Mouse (Mus musculus) liver, embryonic 12.5 days (tissue): ENCODE data around the gene Ddx20. TPM values are rescaled to one million over a fixed set of nuclear protein-coding genes. Genes with fewer than 3 reads are reported as not detected.

Experiments
- ATAC-seq: fragments of 200-750 bp; cut with Nextera tagmentation; 2 replicates; pipeline ENCODE4 v1.8.0; 2017; ENCODE audit warnings: moderate number of reproducible peaks, mild to moderate bottlenecking, moderate library complexity
- H3K27ac ChIP-seq: fragments of 300-500 bp; sonication (generic); 2 replicates; pipeline ENCODE4 v1.5.1; 2016; ENCODE audit warnings: mild to moderate bottlenecking
- H3K27me3 ChIP-seq: fragments of 300-500 bp; sonication (generic); replicated peaks from 2 replicates; pipeline ENCODE4 v1.6.1; 2016; ENCODE audit warnings: mild to moderate bottlenecking, moderate library complexity
- H3K36me3 ChIP-seq: fragments of 300-500 bp; sonication (generic); 2 replicates; pipeline ENCODE4 v1.6.1; 2016; ENCODE audit warnings: mild to moderate bottlenecking, moderate library complexity
- H3K4me1 ChIP-seq: fragments of 300-500 bp; sonication (generic); 2 replicates; pipeline ENCODE4 v1.6.1; 2016
- H3K4me2 ChIP-seq: fragments of 300-500 bp; sonication (generic); 2 replicates; pipeline ENCODE4 v1.6.1; 2016; ENCODE audit warnings: mild to moderate bottlenecking, moderate library complexity
- H3K4me3 ChIP-seq: fragments of 300-500 bp; sonication (generic); 2 replicates; pipeline ENCODE4 v1.5.1; 2016; ENCODE audit warnings: mild to moderate bottlenecking, moderate library complexity
- H3K9ac ChIP-seq: fragments of 300-500 bp; sonication (generic); 2 replicates; pipeline ENCODE4 v1.6.1; 2016; ENCODE audit warnings: mild to moderate bottlenecking, moderate library complexity
- H3K9me3 ChIP-seq: fragments of 300-500 bp; sonication (generic); replicated peaks from 2 replicates; pipeline ENCODE4 v1.6.1; 2016; ENCODE audit warnings: mild to moderate bottlenecking, moderate library complexity
- WGBS: fragments of 180-500 bp; shearing (Covaris S2); methylation state at CpG from one replicate; pipeline ENCODE4 v1.1.7; 2016; ENCODE audit not compliant: insufficient replicate concordance; 5-methylcytosine and 5-hydroxymethylcytosine counted together
- polyA plus RNA-seq: library from polyadenylated mRNA; unstranded; fragments of >200 nt; fragmentation: Nextera tagmentation; extraction: Ambion mirVana; gene quantifications from 2 replicates; pipeline ENCODE4 v1.2.1, GENCODE M21; 2016

Ddx20 gene
- polyA plus RNA-seq, 1 experiment from 2014 or later = 34.4 TPM

DNA sequence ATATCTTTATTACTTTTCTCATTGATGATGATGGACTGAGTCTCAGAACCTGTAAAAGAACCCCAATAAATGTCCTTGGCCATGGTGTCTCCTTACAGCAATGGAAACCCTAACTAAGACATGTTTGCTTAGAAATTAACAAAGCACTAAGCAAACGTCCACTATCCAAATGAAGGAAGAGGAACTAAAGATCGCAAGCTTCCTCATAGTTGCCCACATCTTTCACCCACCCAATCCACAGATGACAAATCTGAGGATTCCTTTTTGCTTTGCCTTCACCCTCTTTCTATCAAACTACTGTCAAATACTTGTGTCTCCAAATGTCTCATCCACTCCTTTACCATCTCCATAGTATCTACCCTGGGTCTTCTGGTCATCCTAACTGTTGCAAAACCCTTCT, 1.2 kb upstream of the Ddx20 start:
- peaks cover 24% of the 10 kb centered on the region for H3K27me3 ChIP-seq
- H3K9ac ChIP-seq = no peak overlapping the region
- H3K4me3 ChIP-seq = no peak overlapping the region
- 35% methylated on average over 2 of the region's 2 CpGs for WGBS
- ATAC-seq = no peak
- no peaks in the 10 kb centered on the region for H3K9me3 ChIP-seq
- H3K27ac ChIP-seq = no peak overlapping the region
- H3K4me2 ChIP-seq = peak overlapping the region; percentile 78
- peaks cover 26% of the 10 kb centered on the region for H3K4me1 ChIP-seq
- H3K36me3 ChIP-seq = peaks cover 16% of the 10 kb centered on the region

DNA sequence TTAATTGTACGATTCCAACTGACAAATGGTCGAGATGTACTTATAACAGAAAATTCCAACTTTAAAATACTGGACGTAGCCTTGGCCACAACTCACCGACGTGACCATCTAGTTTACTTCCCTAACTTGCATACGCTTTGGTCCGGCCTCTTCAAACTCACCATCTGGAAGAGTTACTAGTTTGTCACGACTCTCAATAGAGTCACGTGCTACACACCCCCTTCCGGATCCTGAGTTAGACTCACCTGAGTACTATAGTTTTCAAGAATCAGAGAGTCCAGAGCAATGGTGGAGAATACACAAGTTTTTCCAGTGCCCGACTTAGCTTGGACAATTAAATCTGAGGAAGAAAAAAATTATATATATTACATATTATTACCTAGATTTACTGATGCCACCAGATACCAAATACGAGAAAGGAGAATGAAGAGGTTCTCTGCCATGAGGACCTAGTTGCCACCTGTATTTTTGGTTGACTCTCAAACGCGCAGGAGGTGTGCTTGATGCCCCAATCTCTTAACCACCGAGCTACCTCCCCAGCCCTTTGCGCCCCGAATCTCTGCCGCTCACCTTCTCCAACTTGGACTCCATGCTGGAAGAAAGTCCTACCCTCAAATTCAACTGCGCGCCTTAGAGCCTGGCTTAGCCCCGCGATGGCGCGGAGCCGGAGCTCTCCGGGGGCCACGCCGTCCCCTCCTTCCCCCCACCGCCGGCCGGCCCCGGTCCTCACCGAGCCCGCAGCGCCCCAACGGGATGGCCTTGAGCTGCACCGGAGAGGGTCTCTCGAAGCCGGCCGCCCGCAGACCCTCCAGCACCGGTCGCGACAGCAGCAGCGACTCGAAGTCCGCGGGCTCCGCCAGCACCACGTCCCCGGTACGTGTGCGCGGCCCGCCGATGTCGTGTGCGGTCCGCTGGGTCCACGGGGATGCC, 715 bp downstream of the Ddx20 start:
- 5% methylated on average over 60 of the region's 60 CpGs for WGBS
- Histone ChIP-seq H3K9ac (peak overlapping the region; percentile 98), H3K36me3 (peaks cover 33% of the 10 kb centered on the region), H3K4me3 (peak overlapping the region; percentile 100), H3K4me2 (peak overlapping the region; percentile 78), H3K4me1 (peaks cover 26% of the 10 kb centered on the region), H3K9me3 (no peaks in the 10 kb centered on the region), H3K27me3 (peaks cover 6% of the 10 kb centered on the region; the same call in 1 of the 2 replicates), H3K27ac (peak overlapping the region; percentile 89)
- ATAC-seq = peak; percentile 55

DNA sequence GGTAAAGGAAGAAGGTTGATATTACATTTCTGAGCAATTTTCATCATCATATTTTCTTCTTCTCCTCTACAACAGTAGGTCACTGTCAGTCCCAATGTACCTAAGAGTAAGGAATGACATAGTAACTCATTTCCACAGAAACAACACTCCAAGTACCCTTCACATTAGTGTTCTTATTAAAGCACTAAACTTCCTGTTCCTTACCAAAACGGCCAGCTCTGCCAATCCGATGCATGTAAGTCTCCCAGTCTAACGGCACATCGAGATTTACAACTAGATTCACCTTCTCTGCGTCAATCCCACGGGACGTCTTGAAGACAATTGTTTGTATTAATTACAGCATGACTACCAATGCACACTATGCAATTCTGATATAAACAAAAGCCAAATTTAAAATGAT, 7.0 kb downstream of the Ddx20 start:
- H3K27me3 ChIP-seq = no peaks in the 10 kb centered on the region
- no peak for ATAC-seq
- H3K4me2 ChIP-seq = no peak overlapping the region
- no peak overlapping the region for H3K27ac ChIP-seq
- H3K9me3 ChIP-seq = no peaks in the 10 kb centered on the region
- no peak overlapping the region for H3K4me3 ChIP-seq
- 88% methylated on average over 7 of the region's 7 CpGs for WGBS
- 0 out of 2 replicates have a peak, but pooled peaks cover 2% of the 10 kb centered on the region for H3K4me1 ChIP-seq
- no peak overlapping the region for H3K9ac ChIP-seq
- peaks cover 82% of the 10 kb centered on the region for H3K36me3 ChIP-seq

DNA sequence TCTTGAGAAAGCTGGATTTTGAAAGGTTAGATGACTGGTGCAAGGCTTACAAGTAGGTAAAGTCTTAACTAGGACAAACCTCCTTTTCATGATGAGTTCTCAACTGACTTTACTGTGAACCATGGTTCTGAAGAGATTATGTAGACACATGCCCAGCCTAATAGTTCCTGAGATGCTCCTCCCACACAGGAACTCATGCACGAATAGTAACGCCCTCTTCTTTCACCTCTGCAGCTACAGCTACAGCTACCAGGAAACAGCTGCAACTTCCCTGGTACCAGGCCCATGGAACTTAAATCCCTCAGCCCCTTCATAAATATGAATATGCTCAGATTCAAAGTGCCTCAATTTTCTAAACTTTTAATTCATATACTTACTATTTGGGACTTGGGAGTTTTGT, 11.4 kb downstream of the Ddx20 start:
- no peaks in the 10 kb centered on the region for H3K4me1 ChIP-seq
- no peak for ATAC-seq
- no peak overlapping the region for H3K4me2 ChIP-seq
- no peak overlapping the region for H3K9ac ChIP-seq
- H3K27ac ChIP-seq = no peak overlapping the region
- no peaks in the 10 kb centered on the region for H3K9me3 ChIP-seq
- H3K36me3 ChIP-seq = peaks cover 44% of the 10 kb centered on the region
- 30% methylated on average over 2 of the region's 2 CpGs for WGBS
- no peaks in the 10 kb centered on the region for H3K27me3 ChIP-seq
- no peak overlapping the region for H3K4me3 ChIP-seq

DNA sequence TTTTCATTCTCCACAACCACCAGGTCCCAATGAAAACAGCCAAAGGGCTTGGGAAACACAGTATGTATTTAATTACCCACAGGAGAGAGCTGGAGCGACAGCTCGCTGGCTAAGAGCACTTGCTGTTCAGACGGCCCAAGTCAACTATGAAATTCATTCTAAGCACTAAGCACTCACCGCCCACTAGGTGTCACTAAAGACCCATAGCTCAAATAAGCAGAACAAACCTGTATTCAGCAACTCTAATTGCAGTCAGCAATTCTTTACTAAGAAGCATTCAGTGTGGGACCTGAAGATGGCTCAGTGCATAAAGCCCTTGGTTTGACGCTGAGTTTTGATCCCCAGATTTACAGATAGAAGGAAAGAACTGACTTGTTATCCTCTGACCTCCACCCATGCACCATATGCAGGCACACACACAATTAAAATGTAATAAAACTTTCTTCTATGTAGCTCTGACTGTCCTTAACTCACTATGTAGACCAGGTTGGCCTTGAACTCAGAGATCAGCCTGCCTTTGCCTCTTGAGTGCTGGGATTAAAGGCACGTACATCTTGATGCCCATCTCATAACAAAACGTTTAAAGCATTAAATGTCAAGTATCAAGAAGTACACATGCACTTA, 12.7 kb downstream of the Ddx20 start:
- Histone ChIP-seq H3K4me3 (no peak overlapping the region), H3K4me1 (no peaks in the 10 kb centered on the region), H3K9me3 (no peaks in the 10 kb centered on the region), H3K9ac (no peak overlapping the region), H3K4me2 (no peak overlapping the region), H3K36me3 (peaks cover 33% of the 10 kb centered on the region), H3K27ac (no peak overlapping the region), H3K27me3 (no peaks in the 10 kb centered on the region)
- 20% methylated on average over 7 of the region's 7 CpGs for WGBS
- ATAC-seq = peak; percentile 32; the same call in 1 of the 2 replicates

DNA sequence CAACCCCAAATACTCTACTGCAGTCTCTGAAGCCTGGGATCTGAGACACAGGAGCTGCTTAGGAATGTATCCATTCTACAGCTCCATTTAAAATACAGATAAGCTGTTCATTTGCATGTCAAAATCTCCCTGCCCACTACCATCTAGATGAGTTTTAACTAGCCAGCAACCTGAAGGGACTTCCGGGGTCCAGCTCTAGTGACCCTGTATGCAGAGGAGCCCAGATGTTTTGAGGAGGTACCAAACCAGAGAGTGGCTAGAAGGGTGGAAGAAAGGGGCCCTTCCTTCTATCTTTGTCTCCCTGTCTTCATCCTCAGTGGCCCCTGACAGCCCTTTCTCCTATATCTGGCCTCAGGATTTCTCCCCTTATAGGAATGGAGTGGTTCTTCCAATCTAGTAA, 16.6 kb downstream of the Ddx20 start:
- H3K36me3 ChIP-seq = no peaks in the 10 kb centered on the region

DNA sequence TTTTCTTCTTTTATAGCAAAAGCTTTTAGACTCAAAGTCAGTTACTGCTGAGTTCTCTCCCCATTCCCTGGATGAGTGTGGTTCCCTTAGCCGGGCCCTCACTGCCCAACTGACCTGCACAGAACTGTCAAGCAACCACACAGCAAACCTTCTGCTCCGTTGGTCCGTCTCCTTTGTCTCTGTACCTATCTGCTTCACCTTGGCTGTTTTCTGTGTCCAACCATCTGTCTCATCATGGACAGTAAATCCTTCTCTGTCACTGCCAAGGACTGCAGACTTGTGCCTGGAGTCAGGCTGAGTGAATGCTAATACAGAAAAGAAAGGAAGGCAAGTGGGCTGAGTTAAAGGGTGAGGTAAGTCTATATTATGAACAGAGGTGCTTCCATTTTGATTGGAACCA, 17.6 kb downstream of the Ddx20 start:
- no peak for ATAC-seq
- 57% methylated on average over 3 of the region's 3 CpGs for WGBS
- no peak overlapping the region for H3K27ac ChIP-seq

More for the DNA sequence above, 16.6 kb downstream of the Ddx20 start:
- Histone ChIP-seq H3K4me2 (no peak overlapping the region), H3K27ac (no peak overlapping the region), H3K4me3 (no peak overlapping the region), H3K9ac (no peak overlapping the region), H3K9me3 (no peaks in the 10 kb centered on the region), H3K27me3 (peaks cover 14% of the 10 kb centered on the region), H3K4me1 (no peaks in the 10 kb centered on the region)
- WGBS = 77% methylated on average over 1 of the region's 1 CpGs
- no peak for ATAC-seq

DNA sequence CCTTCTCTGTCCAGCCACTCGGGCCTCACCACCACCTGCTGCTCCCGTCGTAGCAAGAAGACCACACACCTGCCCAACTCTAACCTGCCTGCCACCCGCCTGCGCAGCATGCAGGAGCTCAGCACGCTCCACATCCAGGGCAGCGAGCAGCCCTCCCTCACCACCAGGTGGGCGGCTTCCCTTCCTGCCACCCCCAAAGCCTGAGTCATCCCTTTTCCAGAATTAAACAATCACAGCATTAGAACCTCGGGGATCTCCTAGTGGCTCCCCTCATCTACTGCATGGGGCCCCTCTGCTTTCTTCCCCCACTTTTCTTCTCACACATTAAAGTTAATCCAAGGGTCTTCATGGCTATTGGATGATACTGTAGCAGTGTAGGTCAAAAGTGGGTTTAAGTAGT, 19.2 kb downstream of the Ddx20 start:
- Histone ChIP-seq H3K9ac (no peak overlapping the region), H3K4me1 (peaks cover 12% of the 10 kb centered on the region), H3K27me3 (peaks cover 21% of the 10 kb centered on the region), H3K9me3 (no peaks in the 10 kb centered on the region), H3K27ac (no peak overlapping the region), H3K4me2 (no peak overlapping the region), H3K4me3 (no peak overlapping the region), H3K36me3 (no peaks in the 10 kb centered on the region)
- ATAC-seq = no peak
- WGBS = 32% methylated on average over 9 of the region's 9 CpGs

More for the DNA sequence above, 17.6 kb downstream of the Ddx20 start:
- peaks cover 9% of the 10 kb centered on the region for H3K4me1 ChIP-seq
- no peaks in the 10 kb centered on the region for H3K9me3 ChIP-seq
- no peak overlapping the region for H3K4me2 ChIP-seq
- H3K9ac ChIP-seq = no peak overlapping the region
- no peaks in the 10 kb centered on the region for H3K36me3 ChIP-seq
- H3K27me3 ChIP-seq = peaks cover 14% of the 10 kb centered on the region
- H3K4me3 ChIP-seq = no peak overlapping the region

DNA sequence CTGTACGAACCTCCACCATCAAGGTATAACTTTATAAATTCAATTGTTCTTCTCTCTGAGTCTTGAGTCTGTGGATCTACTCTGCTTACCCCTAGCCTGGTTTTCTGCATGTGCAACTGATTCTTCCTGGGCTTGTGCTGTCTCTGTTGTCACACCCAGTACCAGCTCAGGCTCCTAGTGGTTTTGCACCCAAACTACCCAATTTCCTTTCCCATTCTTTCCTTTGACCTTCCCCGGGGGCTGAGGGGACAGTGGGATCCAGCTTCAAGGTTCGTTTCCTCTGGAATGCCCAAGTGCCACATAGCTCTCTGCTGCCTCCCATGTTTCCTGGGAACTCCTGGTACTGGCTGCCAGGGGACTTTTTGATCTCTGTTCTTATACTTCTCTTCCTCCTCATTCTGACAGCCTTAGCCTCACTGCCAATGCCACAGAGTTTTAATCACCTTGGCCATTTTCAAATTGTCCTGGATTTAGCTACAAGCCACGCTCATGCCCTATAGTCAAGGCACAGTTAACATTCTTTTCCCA, 20.3 kb downstream of the Ddx20 start:
- peaks cover 25% of the 10 kb centered on the region for H3K27me3 ChIP-seq
- no peaks in the 10 kb centered on the region for H3K9me3 ChIP-seq
- no peak overlapping the region for H3K27ac ChIP-seq
- no peaks in the 10 kb centered on the region for H3K36me3 ChIP-seq
- H3K4me2 ChIP-seq = no peak overlapping the region
- no peak overlapping the region for H3K4me3 ChIP-seq
- peaks cover 12% of the 10 kb centered on the region for H3K4me1 ChIP-seq
- 49% methylated on average over 4 of the region's 4 CpGs for WGBS
- no peak for ATAC-seq
- H3K9ac ChIP-seq = no peak overlapping the region

DNA sequence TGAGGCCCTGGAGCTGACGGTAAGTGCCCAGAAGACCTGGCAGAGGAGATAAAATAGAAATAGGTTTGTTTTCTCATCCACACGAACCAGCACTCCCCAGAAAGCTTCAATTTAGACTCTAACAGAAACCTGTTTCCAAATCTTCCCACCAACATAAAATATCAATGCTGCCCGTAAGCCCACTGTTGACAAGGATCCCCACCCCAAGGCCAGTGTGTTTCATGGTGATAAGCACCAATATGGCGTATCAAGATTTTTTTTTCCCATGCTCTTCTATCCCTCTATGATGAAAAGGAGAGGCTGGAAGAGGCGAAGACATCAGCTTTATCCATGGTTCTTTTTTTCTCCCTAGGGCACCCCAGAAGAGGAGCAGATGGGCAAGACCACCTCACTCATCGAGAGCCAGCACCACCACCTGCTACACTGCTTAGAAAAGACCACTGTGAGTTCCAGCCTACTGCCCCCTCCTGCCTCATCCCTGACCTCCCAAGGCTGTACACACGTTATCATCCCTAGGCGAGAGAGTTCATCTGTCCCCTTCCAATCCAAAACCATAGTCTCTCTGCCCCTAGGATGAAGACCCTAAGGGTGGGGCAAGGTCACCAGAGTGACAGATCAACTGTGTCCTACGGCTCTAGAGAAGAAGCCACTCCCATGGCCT, 22.1 kb downstream of the Ddx20 start:
- no peaks in the 10 kb centered on the region for H3K9me3 ChIP-seq
- peak; percentile 80 for ATAC-seq
- H3K9ac ChIP-seq = no peak overlapping the region
- H3K27me3 ChIP-seq = peaks cover 25% of the 10 kb centered on the region
- no peak overlapping the region for H3K27ac ChIP-seq
- no peak overlapping the region for H3K4me3 ChIP-seq
- WGBS = 44% methylated on average over 9 of the region's 9 CpGs
- H3K4me2 ChIP-seq = peak overlapping the region; percentile 38
- H3K36me3 ChIP-seq = no peaks in the 10 kb centered on the region
- peaks cover 12% of the 10 kb centered on the region for H3K4me1 ChIP-seq

DNA sequence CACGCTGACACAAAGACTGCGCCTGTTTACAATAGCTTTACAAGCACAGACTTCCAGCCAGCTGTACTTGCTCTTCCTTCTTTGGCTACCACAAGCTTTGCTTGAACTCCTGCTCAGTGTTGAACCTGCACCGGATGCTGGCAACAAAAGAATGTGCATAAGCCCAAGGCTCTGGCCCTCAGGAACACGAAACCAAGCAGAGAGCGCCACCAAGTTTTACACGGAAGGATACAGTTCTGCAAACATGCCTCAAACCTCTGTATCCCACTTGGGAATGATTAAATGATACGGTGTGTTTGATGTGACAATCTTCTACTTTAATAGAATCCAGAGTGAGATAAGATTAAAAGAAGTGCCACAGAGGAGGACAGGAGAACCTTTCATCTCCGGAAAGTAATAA, 24.3 kb downstream of the Ddx20 start:
- peaks cover 12% of the 10 kb centered on the region for H3K4me1 ChIP-seq
- H3K4me3 ChIP-seq = no peak overlapping the region
- H3K27me3 ChIP-seq = peaks cover 23% of the 10 kb centered on the region
- no peak overlapping the region for H3K9ac ChIP-seq
- 63% methylated on average over 8 of the region's 8 CpGs for whole genome bisulfite sequencing
- no peak overlapping the region for H3K4me2 ChIP-seq
- no peak for ATAC-seq
- no peak overlapping the region for H3K27ac ChIP-seq
- H3K9me3 ChIP-seq = no peaks in the 10 kb centered on the region
- H3K36me3 ChIP-seq = no peaks in the 10 kb centered on the region

DNA sequence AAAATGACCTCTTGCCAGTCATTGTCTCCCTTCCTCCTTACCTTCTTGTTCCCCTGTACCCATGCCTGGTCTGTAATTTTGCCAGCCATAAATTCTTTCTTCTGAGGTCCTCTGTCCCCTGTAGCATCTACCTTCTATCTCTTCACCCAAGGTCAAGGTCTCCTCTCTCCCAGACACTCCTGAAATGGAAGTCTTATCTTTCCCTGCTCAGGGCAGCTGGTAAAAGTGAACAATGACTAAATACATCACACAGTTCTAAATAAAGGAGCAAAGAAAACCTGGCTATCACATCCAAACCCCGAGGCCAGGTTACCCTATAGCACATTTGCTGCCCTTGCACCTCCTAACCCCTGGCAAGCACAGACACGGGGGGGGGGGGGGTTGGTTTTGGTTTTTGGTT, 26.8 kb downstream of the Ddx20 start:
- Histone ChIP-seq H3K4me2 (no peak overlapping the region), H3K4me3 (no peak overlapping the region), H3K36me3 (no peaks in the 10 kb centered on the region), H3K4me1 (peaks cover 11% of the 10 kb centered on the region), H3K27ac (no peak overlapping the region), H3K9me3 (no peaks in the 10 kb centered on the region), H3K27me3 (peaks cover 18% of the 10 kb centered on the region; the same call in 1 of the 2 replicates), H3K9ac (no peak overlapping the region)
- WGBS = 47% methylated on average over 2 of the region's 2 CpGs
- ATAC-seq = no peak
